Mouse (Mus musculus): ENCODE results near the gene Slc36a4. TPM values are rescaled to one million over a fixed set of nuclear protein-coding genes. Genes with fewer than 3 reads are reported as not detected.
A peak's percentile ranks its signal among the peaks of the same experiment; 100 is the strongest.

Slc36a4 gene
- polyA plus RNA-seq, 1 experiment from 2014 or later: 8.8 TPM

DNA sequence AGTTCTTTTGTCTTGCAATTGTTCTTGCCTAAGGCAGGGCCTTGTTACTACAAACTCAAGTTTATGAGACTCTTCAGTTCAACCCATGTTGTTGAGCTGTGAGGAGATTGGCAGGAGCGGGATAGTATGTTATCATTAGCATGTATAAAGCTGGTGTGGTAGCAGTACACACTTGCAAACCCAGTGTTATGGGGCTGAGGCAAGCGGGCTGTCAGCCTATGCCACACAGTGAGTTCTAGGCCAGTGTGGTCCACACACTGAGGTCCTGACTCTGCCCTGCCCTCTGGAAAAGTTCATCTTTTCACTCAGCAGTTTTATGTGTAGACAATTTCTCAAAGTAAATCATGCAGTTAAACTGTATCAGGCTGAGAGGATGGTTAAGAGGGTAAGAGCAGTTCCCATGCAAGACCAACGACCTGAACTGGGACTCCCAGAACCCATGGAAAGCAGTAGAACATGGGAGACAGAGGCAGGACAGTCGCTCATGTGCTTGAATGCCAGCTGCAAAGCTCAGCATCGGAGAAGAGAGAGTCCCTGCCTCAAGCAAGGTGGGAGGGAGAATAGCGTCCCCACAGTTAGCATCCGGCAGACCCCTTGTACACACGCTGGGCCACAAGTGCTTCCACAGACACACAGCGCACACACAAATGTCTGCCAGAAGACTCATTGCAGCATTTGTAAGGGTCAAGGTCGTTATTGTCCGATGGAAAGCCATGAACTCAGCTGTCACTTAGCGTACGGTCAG is 1.5 kb downstream of the Slc36a4 start:
- ATAC-seq: no peak
- H3K36me3 ChIP-seq: no peaks in the 10 kb centered on the region
- no peak overlapping the region for H3K9ac ChIP-seq
- no peaks in the 10 kb centered on the region for H3K9me3 ChIP-seq
- H3K4me2 ChIP-seq (replicated peaks): peak overlapping the region; percentile 89; the same call in 1 of the 2 replicates
- no peaks in the 10 kb centered on the region for H3K27me3 ChIP-seq (replicated peaks)
- H3K27ac ChIP-seq: no peak overlapping the region
- peaks cover 3% of the 10 kb centered on the region; the same call in 1 of the 2 replicates for H3K4me1 ChIP-seq (replicated peaks)
- no peak overlapping the region for H3K4me3 ChIP-seq (replicated peaks)
- WGBS: 86% methylated on average over 13 of the region's 13 CpGs

DNA sequence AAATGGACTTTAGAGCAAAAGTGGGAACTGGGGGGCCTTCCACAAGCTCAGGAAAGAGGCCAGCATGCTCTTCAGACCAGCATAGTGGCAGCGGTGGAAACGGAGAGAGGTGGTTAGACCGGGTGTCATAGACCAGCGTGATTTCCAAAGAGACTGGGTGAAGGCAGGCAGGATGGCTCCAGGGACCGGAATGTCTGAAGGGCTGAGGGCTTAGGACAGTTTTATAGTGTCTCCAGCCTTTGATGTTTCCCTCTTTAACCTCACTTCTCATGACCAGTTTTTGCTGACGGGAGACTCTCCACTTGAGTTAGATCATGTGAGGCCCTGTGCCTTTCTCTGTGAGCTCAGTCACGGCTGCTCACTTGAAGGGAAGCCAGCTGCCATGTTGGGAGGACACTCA is 2.1 kb downstream of the Slc36a4 start:
- Histone ChIP-seq H3K9ac (no peak overlapping the region), H3K27ac (no peak overlapping the region), H3K4me2 (replicated peaks) (no peak overlapping the region), H3K36me3 (no peaks in the 10 kb centered on the region), H3K27me3 (replicated peaks) (no peaks in the 10 kb centered on the region), H3K9me3 (no peaks in the 10 kb centered on the region), H3K4me1 (replicated peaks) (peaks cover 3% of the 10 kb centered on the region; the same call in 1 of the 2 replicates), H3K4me3 (replicated peaks) (no peak overlapping the region)
- no peak for ATAC-seq
- WGBS: 86% methylated on average over 7 of the region's 7 CpGs

DNA sequence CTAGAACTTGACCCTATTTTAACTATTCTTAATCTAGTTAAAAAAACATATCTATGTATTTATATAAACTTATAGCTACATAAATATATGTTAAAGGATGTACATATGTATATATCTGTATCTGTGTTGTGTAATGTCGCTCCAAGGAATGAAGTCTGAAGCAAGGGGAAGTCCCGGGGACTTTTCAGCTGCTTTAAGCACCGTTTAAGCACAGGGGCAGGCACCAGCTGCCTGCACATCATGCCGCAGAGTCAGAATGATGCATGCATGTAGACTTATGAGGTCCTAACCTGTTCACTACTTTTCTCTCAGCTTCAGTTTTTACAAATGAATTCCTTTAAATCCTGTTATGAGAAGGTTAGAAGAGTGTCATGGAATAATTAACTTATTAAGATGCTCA is 5.3 kb downstream of the Slc36a4 start:
- Histone ChIP-seq H3K4me3 (replicated peaks) (no peak overlapping the region), H3K4me2 (replicated peaks) (no peak overlapping the region), H3K27me3 (replicated peaks) (no peaks in the 10 kb centered on the region), H3K9ac (no peak overlapping the region), H3K36me3 (no peaks in the 10 kb centered on the region), H3K27ac (no peak overlapping the region), H3K4me1 (replicated peaks) (no peaks in the 10 kb centered on the region), H3K9me3 (no peaks in the 10 kb centered on the region)
- 71% methylated on average over 4 of the region's 4 CpGs for WGBS
- no peak for ATAC-seq

DNA sequence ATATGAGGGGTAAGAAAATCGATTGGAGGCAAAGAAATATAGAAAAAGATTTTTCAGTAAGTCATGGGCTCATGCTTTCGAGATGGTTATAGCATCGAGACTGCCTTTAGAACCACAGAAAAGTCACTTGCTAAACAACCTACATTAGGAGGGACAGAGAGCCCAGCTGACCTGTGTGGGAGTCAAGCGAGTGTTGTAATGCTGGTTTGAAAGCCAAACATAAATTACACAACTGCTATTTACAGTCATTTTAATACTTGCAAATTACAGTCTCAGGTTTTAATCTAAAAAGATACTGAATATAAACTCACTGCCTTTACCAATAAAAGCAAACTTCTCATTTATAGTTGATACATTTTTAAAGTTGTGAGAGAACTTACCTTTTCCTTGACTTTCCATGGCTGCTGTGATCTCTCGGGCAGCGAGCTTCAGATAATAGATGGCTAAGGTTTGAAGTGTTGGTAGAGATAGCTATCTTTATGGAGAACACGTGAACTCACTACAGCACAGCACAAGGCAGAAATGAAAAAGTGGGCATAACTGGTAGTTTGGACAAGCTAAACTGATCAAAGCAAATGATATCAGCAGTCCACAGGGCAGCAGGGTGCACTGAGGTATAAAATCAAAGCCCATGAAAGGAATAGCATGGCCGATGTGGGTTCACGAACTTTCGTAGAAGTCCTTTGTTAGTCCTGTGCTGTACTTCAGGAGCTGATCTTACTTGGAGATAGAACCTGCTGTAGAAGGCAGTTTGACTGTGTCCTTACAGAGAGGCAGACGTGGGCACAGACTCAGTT is 5.9 kb downstream of the Slc36a4 start:
- no peak overlapping the region for H3K9ac ChIP-seq
- H3K27me3 ChIP-seq (replicated peaks): no peaks in the 10 kb centered on the region
- 86% methylated on average over 11 of the region's 11 CpGs for WGBS
- no peaks in the 10 kb centered on the region for H3K9me3 ChIP-seq
- H3K4me1 ChIP-seq (replicated peaks): no peaks in the 10 kb centered on the region
- H3K27ac ChIP-seq: no peak overlapping the region
- H3K4me2 ChIP-seq (replicated peaks): no peak overlapping the region
- H3K36me3 ChIP-seq: no peaks in the 10 kb centered on the region
- no peak for ATAC-seq
- no peak overlapping the region for H3K4me3 ChIP-seq (replicated peaks)

DNA sequence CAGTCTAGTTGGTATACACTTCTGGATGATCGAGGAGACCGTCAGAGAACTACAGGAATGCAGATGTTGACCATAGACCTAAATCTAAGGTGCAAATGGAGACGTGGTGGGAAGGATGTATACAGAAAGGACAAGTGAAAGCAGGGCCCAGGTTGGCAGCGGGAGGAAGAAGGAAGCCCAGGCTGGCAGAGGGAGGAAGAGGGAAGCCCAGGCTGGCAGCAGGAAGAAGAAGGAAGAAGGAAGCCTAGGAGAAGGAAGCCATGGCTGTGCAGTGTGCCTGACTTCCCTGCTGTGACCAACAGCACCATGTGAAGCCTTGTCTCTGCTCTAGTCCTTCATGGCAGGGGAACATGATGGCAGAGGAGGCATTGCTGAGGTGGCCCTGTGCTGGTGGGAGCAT is 7.8 kb downstream of the Slc36a4 start:
- Histone ChIP-seq H3K4me2 (replicated peaks) (no peak overlapping the region), H3K4me1 (replicated peaks) (no peaks in the 10 kb centered on the region), H3K27me3 (replicated peaks) (no peaks in the 10 kb centered on the region), H3K36me3 (no peaks in the 10 kb centered on the region), H3K9ac (no peak overlapping the region), H3K4me3 (replicated peaks) (no peak overlapping the region), H3K27ac (no peak overlapping the region), H3K9me3 (no peaks in the 10 kb centered on the region)
- 84% methylated on average over 4 of the region's 4 CpGs for WGBS
- no peak for ATAC-seq

DNA sequence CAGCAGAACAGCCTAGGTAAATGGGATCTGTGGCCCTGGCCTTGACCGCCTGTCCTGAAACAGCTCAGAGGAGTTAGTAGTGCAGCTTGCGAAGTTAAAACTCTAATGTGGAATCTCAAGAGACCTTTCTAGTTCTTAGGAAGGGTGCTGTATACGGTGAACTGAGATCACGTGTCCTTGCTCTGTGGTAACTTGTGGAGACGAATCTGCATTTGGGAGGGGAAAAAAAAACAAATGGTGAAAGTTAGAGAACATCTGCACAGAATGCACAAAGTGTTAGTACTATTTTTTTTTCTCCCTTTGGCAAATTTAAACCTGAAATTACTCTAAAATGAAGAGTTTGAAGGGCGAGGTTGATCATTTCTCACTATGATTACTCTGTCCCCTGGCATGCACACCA is 8.8 kb downstream of the Slc36a4 start:
- ATAC-seq: no peak
- Histone ChIP-seq H3K4me2 (replicated peaks) (no peak overlapping the region), H3K36me3 (no peaks in the 10 kb centered on the region), H3K9ac (no peak overlapping the region), H3K9me3 (no peaks in the 10 kb centered on the region), H3K4me1 (replicated peaks) (no peaks in the 10 kb centered on the region), H3K27ac (no peak overlapping the region), H3K4me3 (replicated peaks) (no peak overlapping the region), H3K27me3 (replicated peaks) (no peaks in the 10 kb centered on the region)
- 87% methylated on average over 6 of the region's 6 CpGs for WGBS

DNA sequence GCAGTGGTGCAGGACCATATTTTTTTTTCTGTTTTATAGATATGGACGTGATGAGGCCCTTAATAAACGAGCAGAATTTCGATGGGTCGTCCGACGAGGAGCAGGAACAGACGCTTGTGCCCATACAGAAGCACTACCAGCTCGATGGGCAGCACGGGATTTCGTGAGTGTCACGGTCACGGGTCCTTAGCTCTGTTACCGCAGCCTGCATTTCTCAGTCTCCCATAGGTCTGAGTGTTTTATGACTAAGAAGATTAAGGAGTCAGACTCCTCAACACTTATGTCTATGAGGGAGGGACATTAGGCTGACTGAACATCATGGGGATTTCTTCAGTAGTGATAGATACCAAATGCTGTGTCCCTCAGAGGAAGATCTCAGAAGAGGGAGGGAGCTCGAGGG is 10.1 kb downstream of the Slc36a4 start:
- H3K9ac ChIP-seq: no peak overlapping the region
- no peak overlapping the region for H3K4me3 ChIP-seq (replicated peaks)
- H3K9me3 ChIP-seq: no peaks in the 10 kb centered on the region
- 86% methylated on average over 14 of the region's 14 CpGs for WGBS
- no peaks in the 10 kb centered on the region for H3K27me3 ChIP-seq (replicated peaks)
- no peak overlapping the region for H3K4me2 ChIP-seq (replicated peaks)
- H3K36me3 ChIP-seq: 0 out of 2 replicates have a peak, but pooled peaks cover 2% of the 10 kb centered on the region
- H3K4me1 ChIP-seq (replicated peaks): no peaks in the 10 kb centered on the region
- no peak for ATAC-seq
- H3K27ac ChIP-seq: no peak overlapping the region

DNA sequence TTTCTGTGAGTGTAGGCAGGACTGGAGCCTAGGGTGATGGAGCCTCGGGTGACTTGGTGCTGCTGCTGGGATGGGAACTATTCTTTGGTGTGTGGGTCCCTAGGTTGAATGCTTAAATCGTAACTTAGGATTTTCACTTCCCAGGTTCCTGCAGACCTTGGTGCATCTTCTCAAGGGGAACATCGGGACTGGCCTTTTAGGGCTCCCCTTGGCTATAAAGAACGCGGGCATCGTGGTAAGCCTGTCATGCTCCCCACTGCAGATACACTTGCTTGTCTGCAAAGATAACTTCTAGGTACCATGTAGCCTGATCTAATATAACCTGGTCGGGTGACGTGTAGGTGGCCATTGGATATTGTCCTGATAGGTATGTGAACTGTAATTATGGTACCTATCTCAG is 11.0 kb downstream of the Slc36a4 start:
- H3K27me3 ChIP-seq (replicated peaks): no peaks in the 10 kb centered on the region
- ATAC-seq: no peak
- WGBS: 89% methylated on average over 8 of the region's 8 CpGs

DNA sequence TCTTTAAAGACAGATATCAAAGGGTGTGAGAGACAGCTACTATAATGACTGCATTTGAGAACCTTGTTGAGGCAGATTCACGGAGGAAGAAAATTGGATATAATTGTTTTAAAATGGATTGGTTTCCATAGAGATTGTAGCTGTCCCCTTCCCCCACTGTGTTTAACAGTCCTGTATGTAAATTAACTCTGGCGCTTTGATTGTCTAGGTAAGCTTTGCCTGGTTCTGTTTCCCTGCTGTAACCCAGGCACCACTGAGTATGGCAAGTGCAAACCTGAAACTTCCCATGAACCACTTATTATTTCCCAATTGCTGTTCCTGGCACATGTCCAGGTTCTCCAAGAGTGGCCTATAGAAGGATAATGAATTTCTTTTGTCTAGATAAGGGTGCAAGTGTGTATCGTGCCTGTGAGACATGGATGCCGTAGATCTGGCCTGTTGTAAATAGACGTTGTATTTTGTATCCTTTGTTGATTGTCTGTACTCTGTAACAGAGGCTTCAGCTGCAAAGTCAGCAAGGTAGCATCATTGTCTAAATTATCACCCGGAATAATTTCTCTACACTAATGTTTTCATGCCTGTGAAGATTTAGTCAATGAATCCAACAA is 11.8 kb downstream of the Slc36a4 start:
- WGBS: 75% methylated on average over 6 of the region's 6 CpGs
- H3K36me3 ChIP-seq: 0 out of 2 replicates have a peak, but pooled peaks cover 2% of the 10 kb centered on the region

More for the DNA sequence above, 11.0 kb downstream of the Slc36a4 start:
- no peak overlapping the region for H3K4me3 ChIP-seq (replicated peaks)
- H3K4me1 ChIP-seq (replicated peaks): no peaks in the 10 kb centered on the region
- H3K27ac ChIP-seq: no peak overlapping the region
- H3K9ac ChIP-seq: no peak overlapping the region
- H3K36me3 ChIP-seq: 0 out of 2 replicates have a peak, but pooled peaks cover 2% of the 10 kb centered on the region
- H3K4me2 ChIP-seq (replicated peaks): no peak overlapping the region
- H3K9me3 ChIP-seq: no peaks in the 10 kb centered on the region

DNA sequence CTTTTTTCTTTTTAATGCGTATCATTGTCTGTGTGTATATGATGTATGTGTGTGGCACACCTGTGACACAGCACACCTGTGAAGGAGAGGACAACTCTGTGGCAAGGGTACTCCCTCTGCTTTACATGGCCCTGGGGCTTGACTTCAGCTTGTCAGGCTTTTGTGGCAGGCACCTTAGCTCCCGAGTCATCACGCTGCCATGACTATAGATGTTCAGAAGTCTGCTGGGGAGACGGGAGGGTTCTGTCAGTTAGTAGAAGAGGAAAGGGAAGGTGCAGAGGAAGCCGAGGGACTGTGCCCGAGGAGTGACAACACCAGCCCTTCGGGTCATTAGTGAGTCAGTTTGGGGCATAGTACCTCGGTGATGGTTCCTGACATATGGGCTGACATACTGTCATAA is 13.0 kb downstream of the Slc36a4 start:
- Histone ChIP-seq H3K27ac (no peak overlapping the region), H3K36me3 (0 out of 2 replicates have a peak, but pooled peaks cover 6% of the 10 kb centered on the region), H3K27me3 (replicated peaks) (no peaks in the 10 kb centered on the region), H3K4me1 (replicated peaks) (no peaks in the 10 kb centered on the region), H3K9me3 (no peaks in the 10 kb centered on the region), H3K9ac (no peak overlapping the region), H3K4me3 (replicated peaks) (no peak overlapping the region), H3K4me2 (replicated peaks) (no peak overlapping the region)
- 89% methylated on average over 8 of the region's 8 CpGs for WGBS
- ATAC-seq: no peak

More for the DNA sequence above, 11.8 kb downstream of the Slc36a4 start:
- Histone ChIP-seq H3K4me2 (replicated peaks) (no peak overlapping the region), H3K9ac (no peak overlapping the region), H3K4me3 (replicated peaks) (no peak overlapping the region), H3K9me3 (no peaks in the 10 kb centered on the region), H3K4me1 (replicated peaks) (no peaks in the 10 kb centered on the region), H3K27me3 (replicated peaks) (no peaks in the 10 kb centered on the region), H3K27ac (no peak overlapping the region)
- no peak for ATAC-seq

DNA sequence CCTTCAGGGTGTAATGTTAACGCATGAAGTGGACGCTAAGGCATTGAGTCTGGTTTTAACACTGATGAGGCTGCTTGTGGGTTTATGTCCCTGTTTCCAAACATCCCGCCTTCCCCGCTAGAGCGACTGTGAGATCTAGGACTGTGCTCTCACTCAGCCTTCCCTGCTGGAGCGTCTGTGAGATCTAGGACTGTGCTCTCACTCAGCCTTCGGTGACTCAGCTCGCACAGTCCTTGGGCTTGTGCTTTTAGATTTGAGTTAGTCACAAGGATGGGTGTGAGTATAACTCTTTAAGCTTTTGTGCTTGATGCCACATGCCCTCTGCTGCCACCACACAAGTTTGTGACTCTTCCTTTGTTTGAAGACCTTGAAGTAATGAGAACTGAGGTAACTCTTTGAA is 17.6 kb downstream of the Slc36a4 start:
- Histone ChIP-seq H3K9ac (no peak overlapping the region), H3K27me3 (replicated peaks) (no peaks in the 10 kb centered on the region), H3K4me1 (replicated peaks) (no peaks in the 10 kb centered on the region), H3K4me3 (replicated peaks) (no peak overlapping the region), H3K9me3 (no peaks in the 10 kb centered on the region), H3K36me3 (0 out of 2 replicates have a peak, but pooled peaks cover 6% of the 10 kb centered on the region), H3K4me2 (replicated peaks) (no peak overlapping the region), H3K27ac (no peak overlapping the region)
- no peak for ATAC-seq
- whole genome bisulfite sequencing: 93% methylated on average over 8 of the region's 8 CpGs

All from intestine, embryonic 15.5 days (tissue).